Mouse (Mus musculus): ENCODE measurements around the gene Frmd4b. TPM values are rescaled to one million over a fixed set of nuclear protein-coding genes. Genes with fewer than 3 reads are reported as not detected.
"Not testable (repeated sequence)": the region's sequence is repeated elsewhere in the genome, so short reads cannot be mapped to it uniquely, and the experiment has no call there.

Frmd4b gene
- total RNA-seq, 1 experiment from 2014 or later = 8.4 TPM

DNA sequence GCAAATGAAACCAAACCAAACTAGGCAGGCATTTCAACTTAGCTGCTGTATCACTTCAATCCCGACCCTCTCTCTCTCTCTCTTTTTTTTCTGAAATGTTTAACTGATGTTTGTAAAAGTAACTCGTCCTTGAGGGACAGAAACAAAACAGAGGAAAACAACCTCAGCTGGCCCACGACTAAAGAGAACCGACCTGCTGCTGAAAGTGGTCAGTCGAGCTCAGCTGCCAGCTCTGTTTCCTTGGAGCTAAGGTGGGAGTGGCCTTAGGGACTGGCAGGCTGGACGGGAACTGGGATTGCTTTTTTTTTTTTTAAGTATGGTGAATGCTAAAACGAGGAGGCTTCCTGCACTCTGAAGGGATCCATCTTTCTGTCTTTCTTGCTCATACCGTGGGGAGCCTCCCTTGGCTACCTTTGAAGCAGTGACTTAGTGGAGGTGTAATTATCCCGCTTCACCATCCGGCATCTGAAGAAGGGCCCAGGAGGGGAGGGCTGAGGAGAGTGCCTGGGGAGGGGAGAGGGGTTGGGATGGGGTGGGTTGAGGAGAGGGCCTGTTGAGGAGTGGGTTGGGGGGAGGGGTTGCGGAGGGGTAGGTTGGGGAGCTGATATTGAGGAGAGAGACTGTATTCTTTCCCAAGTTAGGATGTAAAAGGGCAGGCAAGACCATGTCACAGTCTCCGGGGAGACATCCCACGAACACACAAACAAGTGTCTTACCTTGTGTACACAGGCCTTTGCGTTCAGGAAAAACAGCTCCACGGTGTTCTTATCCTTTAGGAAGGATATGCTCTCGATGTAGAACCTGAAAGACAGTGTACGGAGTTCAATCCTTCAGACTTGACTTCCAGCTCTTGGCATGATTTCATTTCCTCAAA lies 221.6 kb downstream of the Frmd4b start:
- no peak for ATAC-seq (replicated peaks; ENCODE audit: low read depth, poor library complexity, severe bottlenecking)

DNA sequence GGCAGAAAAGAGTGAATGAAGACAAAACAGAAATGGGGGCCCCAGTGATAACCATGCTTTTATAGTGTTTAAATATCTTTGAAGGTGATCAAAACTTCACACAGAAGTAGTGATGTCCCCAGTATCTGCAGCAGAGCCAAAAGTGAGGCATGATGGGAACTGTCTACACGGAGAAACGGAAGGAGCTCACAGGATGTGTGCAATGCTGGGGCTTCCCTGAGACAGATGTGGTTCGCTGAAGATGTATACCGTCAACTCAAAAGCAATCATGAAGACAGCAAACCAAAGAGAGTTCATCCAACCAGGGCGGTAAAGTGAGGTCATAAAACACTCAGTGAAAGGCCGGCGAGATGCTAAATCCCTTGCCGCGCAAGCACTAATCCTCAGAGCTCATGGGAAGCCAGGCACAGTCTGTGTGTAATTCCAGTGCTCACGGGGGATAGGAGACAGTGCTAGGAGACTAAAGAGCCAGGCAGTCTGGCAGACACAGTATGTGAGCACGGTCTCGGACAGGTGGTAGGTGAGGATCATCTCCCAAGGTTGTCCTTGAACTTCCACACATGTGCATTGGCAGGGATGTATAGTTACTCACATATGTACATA lies 222.8 kb downstream of the Frmd4b start:
- ATAC-seq (replicated peaks; ENCODE audit: low read depth, poor library complexity, severe bottlenecking) = no peak

DNA sequence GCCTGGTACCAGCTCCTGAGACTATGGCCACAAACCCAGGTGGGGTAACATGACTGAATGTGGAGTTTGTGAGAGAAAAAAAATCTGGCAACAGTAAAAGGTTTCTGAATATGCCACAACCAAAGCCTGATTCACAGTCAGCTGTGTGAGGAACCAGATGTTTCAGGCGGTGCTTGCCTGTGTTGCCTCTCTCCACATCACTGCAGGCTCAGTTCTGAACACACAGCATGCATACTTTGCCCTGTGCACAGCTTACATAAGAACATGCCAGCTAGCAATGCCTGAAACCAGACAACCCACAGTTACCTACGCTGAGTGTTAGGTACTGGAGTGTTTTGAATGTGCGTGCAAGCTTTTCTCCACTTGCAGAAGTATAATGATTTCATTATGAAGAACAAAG lies 224.4 kb downstream of the Frmd4b start:
- ATAC-seq (replicated peaks; ENCODE audit: low read depth, poor library complexity, severe bottlenecking) = no peak

DNA sequence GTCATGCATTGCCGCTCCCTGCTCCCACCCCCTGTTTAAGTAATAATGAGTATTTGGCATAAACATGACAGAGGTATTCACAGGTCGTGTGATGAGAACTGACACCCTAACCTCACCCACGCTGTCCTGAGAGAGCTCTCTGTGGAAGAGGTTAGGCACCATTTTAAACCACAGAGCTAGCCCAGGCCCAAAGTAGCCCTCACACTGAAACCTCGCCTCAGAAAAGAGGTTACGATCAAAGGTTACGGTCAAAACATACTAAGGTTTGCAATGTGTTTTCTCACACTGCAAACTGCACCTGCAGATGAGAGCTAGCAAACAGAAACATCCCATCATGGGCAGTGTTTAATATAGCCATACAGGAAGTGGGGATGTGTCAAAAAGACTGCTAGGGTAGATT lies 230.0 kb downstream of the Frmd4b start:
- ATAC-seq (replicated peaks; ENCODE audit: low read depth, poor library complexity, severe bottlenecking) = no peak

DNA sequence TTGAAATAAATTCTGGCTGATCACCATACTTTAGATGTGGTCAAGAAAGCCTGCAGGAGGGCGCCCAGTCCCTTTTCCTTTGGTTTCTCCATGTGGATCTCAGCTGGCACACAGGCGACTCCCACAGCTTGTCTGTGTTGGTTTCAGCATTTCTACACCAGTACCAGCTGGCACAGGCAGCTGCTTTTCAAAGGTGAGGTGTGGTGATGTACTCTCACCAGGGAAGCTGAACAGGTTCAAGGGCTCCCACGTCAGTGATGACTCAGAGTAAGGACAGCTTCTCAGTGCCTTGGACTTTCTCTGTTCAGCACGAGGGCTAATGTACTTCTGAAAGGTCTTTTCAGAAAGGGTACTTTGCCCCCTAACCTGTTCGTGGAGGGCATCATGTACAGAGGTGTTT lies 232.4 kb downstream of the Frmd4b start:
- no peak for ATAC-seq (replicated peaks; ENCODE audit: low read depth, poor library complexity, severe bottlenecking)

DNA sequence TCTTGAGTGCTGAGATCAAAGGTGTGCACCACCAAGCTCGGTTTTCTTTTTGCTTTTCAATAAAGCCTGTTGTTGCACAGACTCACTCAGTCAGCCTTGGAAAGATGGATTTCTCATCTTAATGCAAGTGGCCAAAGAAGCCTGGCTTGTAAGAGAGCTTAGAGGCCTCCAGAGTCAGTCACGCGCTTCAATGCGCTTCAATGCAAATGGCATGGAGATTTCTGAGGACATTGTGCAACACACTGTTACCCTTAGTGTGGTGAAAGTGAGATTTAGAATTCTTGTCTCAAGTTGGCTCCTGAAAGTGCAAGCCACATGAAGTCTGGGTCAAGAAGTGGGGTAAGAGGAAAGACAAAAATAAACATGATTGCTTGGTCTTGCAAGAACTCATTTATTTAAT lies 236.1 kb downstream of the Frmd4b start:
- no peak for ATAC-seq (replicated peaks; ENCODE audit: low read depth, poor library complexity, severe bottlenecking)

DNA sequence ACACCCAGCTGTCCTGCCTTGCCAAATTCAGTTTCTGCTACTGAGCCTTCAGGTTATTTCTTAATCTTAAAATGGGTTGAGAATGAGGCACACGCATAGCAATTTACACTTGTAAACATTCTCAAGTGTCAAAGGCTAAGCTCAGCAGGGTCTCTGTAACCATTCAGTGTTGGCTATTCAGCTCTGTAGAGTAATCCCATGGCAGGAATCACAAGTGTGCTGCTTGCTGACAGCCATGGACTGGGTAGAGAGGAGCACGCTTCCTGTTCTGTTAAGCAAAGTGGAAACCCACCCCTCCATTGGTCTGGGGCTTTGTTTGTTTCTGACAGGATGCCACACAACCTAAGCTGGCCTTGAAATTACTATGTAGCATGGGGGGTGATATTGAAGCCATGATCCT lies 246.4 kb downstream of the Frmd4b start:
- no peak for ATAC-seq (replicated peaks; ENCODE audit: low read depth, poor library complexity, severe bottlenecking)

DNA sequence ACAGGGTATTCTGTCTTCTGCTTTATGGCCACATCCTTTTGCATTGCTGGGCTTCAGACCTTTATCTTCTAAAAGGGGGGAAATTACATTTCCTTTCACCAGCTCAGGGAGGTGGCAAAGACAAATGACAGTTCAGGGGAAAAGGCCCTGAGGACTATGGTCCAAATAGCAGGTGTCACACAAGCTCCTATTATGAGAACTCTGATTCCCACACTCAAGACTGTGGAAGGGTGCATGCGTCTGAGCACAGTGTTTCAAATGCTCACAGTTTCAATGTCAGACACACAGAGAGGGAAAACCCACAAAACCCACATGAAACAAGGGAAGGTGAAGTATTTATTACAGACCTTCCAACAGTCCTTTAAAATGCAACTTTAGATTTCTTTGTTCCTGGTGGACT lies 246.9 kb downstream of the Frmd4b start:
- ATAC-seq (replicated peaks; ENCODE audit: low read depth, poor library complexity, severe bottlenecking) = 0 out of 2 replicates have a peak, but pooled peaks have one; percentile 18

DNA sequence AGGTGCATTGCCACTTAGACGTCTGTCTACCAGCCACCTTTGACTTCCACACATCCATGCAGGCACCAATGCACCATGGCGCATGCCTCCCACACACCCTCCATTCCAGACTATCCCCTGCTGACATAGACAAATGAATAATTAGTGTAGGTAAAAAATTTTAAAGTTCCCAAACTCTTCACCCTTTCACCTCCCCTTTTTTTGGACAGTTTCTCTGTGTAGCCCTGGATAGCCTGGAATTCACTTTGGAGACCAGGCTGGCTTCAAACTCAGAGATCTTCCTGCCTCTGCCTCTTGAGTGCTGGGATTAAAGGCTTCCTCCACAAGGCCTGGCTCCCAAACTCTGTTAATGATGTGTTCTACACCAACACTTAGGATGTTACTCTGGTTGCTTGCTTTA lies 253.5 kb downstream of the Frmd4b start:
- no peak for ATAC-seq (replicated peaks; ENCODE audit: low read depth, poor library complexity, severe bottlenecking)

DNA sequence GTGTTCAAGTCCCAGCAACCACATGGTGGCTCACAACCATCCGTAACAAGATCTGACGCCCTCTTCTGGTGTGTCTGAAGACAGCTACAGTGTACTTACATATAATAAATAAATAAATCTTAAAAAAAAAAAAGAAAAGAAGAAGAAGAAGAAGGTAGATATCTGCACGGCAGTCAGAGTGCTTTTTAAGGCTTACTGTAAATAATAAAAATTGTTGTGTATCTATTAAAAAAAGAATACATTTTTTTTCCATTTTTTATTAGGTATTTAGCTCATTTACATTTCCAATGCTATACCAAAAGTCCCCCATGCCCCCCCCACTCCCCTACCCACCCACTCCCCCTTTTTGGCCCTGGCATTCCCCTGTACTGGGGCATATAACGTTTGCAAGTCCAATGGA lies 259.7 kb downstream of the Frmd4b start:
- not testable (repeated sequence) for ATAC-seq (replicated peaks; ENCODE audit: low read depth, poor library complexity, severe bottlenecking)

DNA sequence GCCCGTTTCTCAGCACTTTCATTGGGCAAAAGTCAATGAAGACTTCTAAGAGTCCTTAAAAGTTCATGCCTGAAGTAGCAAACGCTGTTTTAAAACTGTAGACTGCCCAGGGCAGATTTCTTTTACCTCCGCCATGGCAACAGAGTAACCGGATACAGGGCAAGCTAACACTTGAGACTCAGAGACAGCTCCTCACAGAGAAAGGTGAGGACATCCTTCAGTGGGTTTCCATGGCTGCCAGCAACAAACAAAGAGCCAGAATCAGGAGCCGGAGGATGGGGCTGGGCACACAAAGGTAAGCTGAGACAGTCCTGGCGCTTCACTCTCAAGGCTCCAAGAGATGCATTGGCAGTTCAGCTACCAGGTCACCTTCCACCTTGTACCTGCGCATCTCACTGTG lies 260.7 kb downstream of the Frmd4b start:
- no peak for ATAC-seq (replicated peaks; ENCODE audit: low read depth, poor library complexity, severe bottlenecking)

DNA sequence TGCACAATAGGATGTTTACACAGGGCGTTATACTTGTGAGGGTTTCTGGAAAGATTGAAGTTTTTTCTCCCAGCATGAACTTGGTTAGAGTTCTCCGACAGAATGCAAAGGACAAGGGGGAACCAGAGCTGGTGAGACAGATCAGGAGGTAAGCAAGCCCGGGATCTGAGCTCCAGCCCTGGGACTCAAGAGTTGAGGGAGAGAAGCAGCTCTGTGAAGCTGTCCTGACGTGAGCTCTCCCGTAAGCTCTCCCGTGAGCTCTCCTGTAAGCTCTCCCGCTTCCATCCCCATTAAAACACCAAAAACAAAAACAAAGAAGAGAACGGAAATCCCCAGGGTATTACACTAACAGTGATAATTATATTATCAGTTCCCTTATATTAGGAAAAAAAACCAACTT lies 262.2 kb downstream of the Frmd4b start:
- no peak for ATAC-seq (replicated peaks; ENCODE audit: low read depth, poor library complexity, severe bottlenecking)

DNA sequence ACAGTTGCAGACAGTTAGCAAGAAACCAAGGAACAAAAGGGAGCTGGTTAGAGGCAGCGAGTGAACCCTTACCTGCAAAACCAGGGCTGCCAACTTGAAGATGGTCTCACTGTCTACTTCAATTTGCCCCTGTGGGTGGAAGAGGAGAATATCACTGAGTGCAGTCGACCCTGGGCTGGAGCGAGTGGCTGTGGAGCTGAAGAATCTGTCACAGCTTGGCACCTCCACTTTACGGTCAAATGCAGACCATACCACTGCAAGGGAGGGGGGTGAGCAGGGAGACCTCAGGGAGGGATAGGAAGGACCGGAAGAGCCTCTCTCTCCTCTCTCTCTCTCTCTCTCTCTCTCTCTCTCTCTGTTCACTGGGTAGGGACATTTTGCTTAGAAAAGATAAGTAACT lies 263.4 kb downstream of the Frmd4b start:
- peak; percentile 65 for ATAC-seq (replicated peaks; ENCODE audit: low read depth, poor library complexity, severe bottlenecking)

DNA sequence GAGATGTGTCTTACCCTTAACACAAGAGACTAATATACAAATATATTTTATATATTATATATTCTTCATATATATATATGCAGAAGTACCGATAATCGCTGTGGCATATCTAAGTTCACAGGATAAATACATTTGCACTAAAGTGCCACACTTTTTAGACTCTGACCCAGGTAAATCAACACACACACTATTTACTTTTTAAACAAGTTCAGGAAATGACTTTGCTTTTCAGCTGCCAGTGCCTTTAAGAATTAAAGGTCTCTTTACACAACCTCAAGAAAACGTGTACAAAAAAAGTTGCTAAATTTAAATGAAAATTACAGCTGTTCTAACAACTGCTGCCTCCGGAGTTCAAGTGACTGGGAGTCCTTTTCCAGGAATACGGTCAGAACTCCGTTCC lies 264.0 kb downstream of the Frmd4b start:
- ATAC-seq (replicated peaks; ENCODE audit: low read depth, poor library complexity, severe bottlenecking) = no peak

DNA sequence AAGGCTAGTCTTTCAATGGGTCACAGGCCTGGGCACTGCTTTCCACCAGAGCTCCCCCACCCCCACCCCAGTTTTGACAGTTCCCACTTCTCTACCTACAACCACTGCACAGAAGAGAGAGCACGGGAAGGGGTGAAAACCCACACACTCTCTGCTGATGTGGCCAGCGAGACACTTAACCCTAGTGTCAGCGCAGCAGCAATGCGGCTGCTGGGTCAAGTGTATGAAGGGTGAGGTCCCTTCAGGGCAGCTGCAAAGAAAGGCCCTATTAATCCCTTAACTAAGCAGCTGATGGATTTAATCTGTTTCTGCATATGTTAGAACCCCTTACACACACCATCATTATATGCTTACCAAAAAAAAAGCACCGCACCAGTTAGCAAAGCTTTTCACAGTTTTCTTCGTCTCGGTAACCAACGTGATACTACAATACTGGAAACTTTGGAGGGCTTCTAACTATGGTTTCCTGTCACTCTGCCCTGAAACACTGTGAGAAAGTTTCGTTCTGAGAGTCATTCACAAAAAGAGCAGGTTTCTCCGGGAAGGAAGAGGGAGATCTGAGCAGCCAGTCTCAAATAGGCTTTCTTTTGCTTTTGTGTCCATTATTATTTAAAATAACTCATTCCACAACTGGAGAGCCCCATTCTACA lies 264.7 kb downstream of the Frmd4b start:
- ATAC-seq (replicated peaks; ENCODE audit: low read depth, poor library complexity, severe bottlenecking) = peak; percentile 64

DNA sequence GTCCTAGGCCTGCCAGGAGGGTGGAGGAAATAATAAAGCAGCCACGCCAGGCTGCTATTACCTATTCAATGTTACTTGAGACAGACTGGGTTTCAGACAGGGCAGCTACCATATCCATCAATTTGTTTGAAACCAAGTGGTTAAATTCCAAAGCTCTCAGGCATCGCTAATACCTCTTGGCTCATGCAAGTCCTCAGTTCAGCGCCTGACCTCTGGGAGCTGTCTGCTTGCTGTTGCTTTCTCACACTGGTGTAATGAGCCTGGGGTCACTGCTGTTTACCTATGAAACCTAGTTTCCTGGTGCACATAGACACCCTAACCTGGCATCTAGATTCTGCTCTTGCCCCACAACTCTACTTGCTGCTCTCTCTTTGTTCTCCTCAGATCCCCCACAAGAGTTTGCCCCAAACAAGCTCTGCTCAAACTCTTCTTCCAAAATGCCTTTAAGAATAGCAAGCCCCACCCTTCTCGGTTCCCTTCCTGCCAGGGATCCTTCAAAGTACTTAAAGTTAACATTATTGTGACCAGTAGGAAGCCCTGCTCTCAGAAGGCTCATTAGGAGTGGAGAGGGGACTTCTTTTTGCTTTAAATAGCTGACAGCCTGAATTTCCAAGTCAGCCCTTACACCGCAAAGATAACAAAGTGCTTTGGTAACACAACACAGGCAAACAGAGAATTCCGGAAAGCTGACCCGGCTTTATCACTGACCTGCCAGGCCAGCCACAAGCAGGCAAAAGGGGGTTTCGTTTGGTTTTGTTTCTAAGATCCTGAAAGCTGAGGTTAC lies 267.8 kb downstream of the Frmd4b start:
- ATAC-seq (replicated peaks; ENCODE audit: low read depth, poor library complexity, severe bottlenecking) = 0 out of 2 replicates have a peak, but pooled peaks have one; percentile 5

DNA sequence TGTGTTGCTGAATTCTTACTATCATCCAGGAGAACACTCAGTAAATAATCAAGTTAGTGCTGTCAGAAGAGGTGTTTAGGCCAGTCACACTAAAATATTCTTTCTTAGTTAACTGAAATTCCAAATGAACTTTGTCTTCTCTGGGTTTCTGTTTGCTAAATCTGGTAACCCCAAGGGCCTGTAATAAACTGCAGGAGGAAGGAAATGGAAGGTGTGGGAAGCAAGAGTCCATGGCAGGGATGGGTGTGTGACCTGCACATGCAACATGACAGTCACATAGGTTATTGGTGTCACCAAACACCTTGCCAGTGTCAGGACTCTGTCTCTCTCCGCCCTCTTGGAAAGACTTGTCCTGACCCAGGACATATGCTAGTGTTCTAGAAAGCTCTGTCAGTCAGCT lies 270.4 kb downstream of the Frmd4b start:
- no peak for ATAC-seq (replicated peaks; ENCODE audit: low read depth, poor library complexity, severe bottlenecking)

DNA sequence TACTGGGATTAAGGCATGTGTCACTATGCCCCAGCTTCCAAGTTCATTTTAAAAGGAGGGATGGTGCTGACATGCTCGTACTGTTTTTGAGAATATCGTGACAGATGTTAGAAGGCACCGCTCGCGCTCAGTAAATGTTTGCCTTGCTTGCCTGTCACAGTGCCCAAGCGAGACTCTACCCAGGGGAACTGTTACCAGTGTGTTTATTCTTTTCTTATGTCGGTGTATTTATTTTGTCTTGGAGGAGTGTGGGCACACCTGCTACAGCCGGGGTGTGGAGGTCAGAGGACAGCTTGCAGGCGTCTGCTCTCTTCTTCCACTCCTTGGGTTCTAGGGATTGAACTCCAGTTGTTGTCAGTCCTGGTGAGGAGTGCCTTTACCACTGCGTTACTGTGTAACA lies 270.8 kb downstream of the Frmd4b start:
- no peak for ATAC-seq (replicated peaks; ENCODE audit: low read depth, poor library complexity, severe bottlenecking)

DNA sequence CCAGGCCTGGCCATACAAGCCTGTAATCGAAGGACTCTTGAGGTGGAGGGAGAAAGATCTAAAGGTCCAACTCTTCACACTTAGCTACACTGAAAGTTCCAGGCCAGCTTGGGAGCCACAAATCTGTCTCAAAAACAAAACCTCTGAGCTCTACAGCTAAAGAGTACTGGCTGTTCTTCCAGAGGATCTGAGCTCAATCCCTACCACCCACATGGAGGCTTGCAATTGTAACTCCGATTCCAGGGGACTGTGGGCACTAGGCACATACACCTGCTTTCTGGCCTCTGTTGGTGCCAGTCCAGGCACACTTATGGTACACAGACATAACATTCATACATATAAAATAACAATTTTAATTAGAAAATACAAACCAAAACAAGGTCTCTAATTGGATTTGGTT lies 271.4 kb downstream of the Frmd4b start:
- no peak for ATAC-seq (replicated peaks; ENCODE audit: low read depth, poor library complexity, severe bottlenecking)

DNA sequence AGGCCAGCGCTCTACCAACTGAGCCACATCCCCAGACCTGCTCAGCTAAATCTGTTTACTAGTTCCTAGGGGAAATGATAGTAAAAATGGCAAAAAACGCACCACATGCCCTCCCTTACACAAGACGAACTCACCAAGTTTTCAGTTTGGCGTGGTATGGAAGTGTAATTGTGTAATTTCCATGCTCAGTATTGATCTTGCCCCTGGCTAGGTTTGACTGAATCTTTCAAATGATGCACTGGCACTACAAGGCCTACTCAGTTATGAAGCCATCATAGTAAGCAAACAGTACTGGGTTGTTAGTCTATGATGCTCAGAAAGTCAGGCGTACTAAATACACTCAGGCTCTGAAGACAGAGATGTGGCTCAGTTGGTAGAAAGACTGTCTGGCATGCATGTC lies 275.2 kb downstream of the Frmd4b start:
- no peak for ATAC-seq (replicated peaks; ENCODE audit: low read depth, poor library complexity, severe bottlenecking)
